ENCODE assay signal across 23 mouse cellular contexts in genomic region chr11:79239024-79239423, GRCm38 (mm10). TPM values are rescaled to one million over a fixed set of nuclear protein-coding genes. Genes with fewer than 3 reads are reported as not detected.
DNase-seq lines count a peak whose midpoint lies in the region; ATAC-seq and TF ChIP-seq lines count a peak whose summit lies in the region.
"Had no signal": no experiment of that assay in that cellular context is flagged by ENCODE, and none has a peak within 500 bp of the region (broad histone marks: within the 10 kb centered on the region; RNA-seq: fewer than 3 reads in every experiment).

No protein-coding gene starts in this region.

- no peak for ATAC-seq in heart, embryonic 15.5 days (replicated peaks; ENCODE audit: insufficient number of reproducible peaks, insufficient read depth, low FRiP score, low read depth)
- ATAC-seq in erythroblast, adult 5-6 weeks (replicated peaks; ENCODE audit: low FRiP score, poor library complexity, severe bottlenecking) = peak; percentile 43; the same call in 1 of the 2 replicates
- no peak for ATAC-seq in limb, embryonic 14.5 days (ENCODE audit: low FRiP score, low read depth)
- ATAC-seq in liver, postnatal 0 days = no peak
- ATAC-seq: CD4-positive, CD25-positive, alpha-beta regulatory T cell, adult 4 months; midbrain, embryonic 16.5 days had no signal

- H3K27ac ChIP-seq in heart, embryonic 15.5 days = peak overlapping the region; percentile 56
- no peak overlapping the region for H3K27ac ChIP-seq in heart, embryonic 10.5 days
- peak overlapping the region; percentile 40 for H3K27ac ChIP-seq in layer of hippocampus, adult 2 months
- H3K27ac ChIP-seq in limb, embryonic 14.5 days (replicated peaks; ENCODE audit: low read depth, low read length) = 0 out of 2 replicates have a peak overlapping the region, but pooled peaks have one; percentile 26
- no peak overlapping the region for H3K27ac ChIP-seq in liver, postnatal 0 days (ENCODE audit: low read depth)
- H3K27ac ChIP-seq: left cerebral cortex, adult 2 months; neural tube, embryonic 12.5 days had no signal

- H3K27me3 ChIP-seq in heart, embryonic 15.5 days = no peaks in the 10 kb centered on the region
- no peaks in the 10 kb centered on the region for H3K27me3 ChIP-seq in heart, embryonic 10.5 days (ENCODE audit: insufficient read depth, poor library complexity, severe bottlenecking)
- no peaks in the 10 kb centered on the region for H3K27me3 ChIP-seq in limb, embryonic 14.5 days (ENCODE audit: control insufficient read depth, insufficient read depth, low read length)
- H3K27me3 ChIP-seq in liver, postnatal 0 days (ENCODE audit: insufficient read depth, low read length) = no peaks in the 10 kb centered on the region
- H3K27me3 ChIP-seq: embryonic facial prominence, embryonic 15.5 days; limb, embryonic 13.5 days; megakaryocyte, embryonic 14.5 days; neural tube, embryonic 12.5 days had no signal

- no peak for DNase-seq in heart, embryonic 10.5 days (ENCODE audit: low spot score)
- no peak for DNase-seq in layer of hippocampus, adult 2 months (ENCODE audit: low spot score in 2 of 2)
- no peak for DNase-seq in layer of hippocampus, adult 11-12 months (ENCODE audit: low spot score)
- no peak for DNase-seq in limb, embryonic 14.5 days (ENCODE audit: low spot score)
- DNase-seq in liver, postnatal 0 days = no peak
- DNase-seq: lung, adult 2 months; right cerebral cortex, postnatal 25 days; thymus, adult 2 months had no signal

- no peak for TF ChIP-seq EP300 in liver, postnatal 0 days (IDR thresholded peaks at IDR 0.05; ENCODE audit: low read depth)

- H3K36me3 ChIP-seq in heart, embryonic 15.5 days = peaks cover 54% of the 10 kb centered on the region
- peaks cover 71% of the 10 kb centered on the region for H3K36me3 ChIP-seq in heart, embryonic 10.5 days
- H3K36me3 ChIP-seq in limb, embryonic 14.5 days (ENCODE audit: control insufficient read depth, insufficient read depth, low read length) = peaks cover 65% of the 10 kb centered on the region
- peaks cover 59% of the 10 kb centered on the region for H3K36me3 ChIP-seq in liver, postnatal 0 days (replicated peaks; ENCODE audit: insufficient read depth, low read length)

- H3K4me1 ChIP-seq in heart, embryonic 15.5 days (replicated peaks) = peaks cover 17% of the 10 kb centered on the region
- peaks cover 12% of the 10 kb centered on the region for H3K4me1 ChIP-seq in heart, embryonic 10.5 days
- H3K4me1 ChIP-seq in limb, embryonic 14.5 days (ENCODE audit: control insufficient read depth, insufficient read depth, low read length) = no peaks in the 10 kb centered on the region
- no peaks in the 10 kb centered on the region for H3K4me1 ChIP-seq in liver, postnatal 0 days (ENCODE audit: insufficient read depth)
- H3K4me1 ChIP-seq: neural tube, embryonic 12.5 days had no signal

- no peak overlapping the region for H3K4me2 ChIP-seq in heart, embryonic 15.5 days
- no peak overlapping the region for H3K4me2 ChIP-seq in limb, embryonic 14.5 days (replicated peaks; ENCODE audit: low read depth, low read length, severe bottlenecking)
- no peak overlapping the region for H3K4me2 ChIP-seq in liver, postnatal 0 days (ENCODE audit: low read depth, low read length)
- H3K4me2 ChIP-seq: embryonic facial prominence, embryonic 15.5 days; limb, embryonic 13.5 days; neural tube, embryonic 12.5 days had no signal

- WGBS in heart, embryonic 15.5 days = 95% methylated on average over 7 of the region's 7 CpGs
- 93% methylated on average over 7 of the region's 7 CpGs for WGBS in heart, embryonic 10.5 days
- WGBS in limb, embryonic 14.5 days = 96% methylated on average over 7 of the region's 7 CpGs
- WGBS in liver, postnatal 0 days (ENCODE audit: insufficient replicate concordance) = 92% methylated on average over 7 of the region's 7 CpGs

- H3K9me3 ChIP-seq in heart, embryonic 15.5 days (replicated peaks) = no peaks in the 10 kb centered on the region
- H3K9me3 ChIP-seq in heart, embryonic 10.5 days = no peaks in the 10 kb centered on the region
- peaks cover 11% of the 10 kb centered on the region; the same call in 1 of the 2 replicates for H3K9me3 ChIP-seq in limb, embryonic 14.5 days (ENCODE audit: control insufficient read depth, low read length)
- H3K9me3 ChIP-seq in liver, postnatal 0 days (ENCODE audit: low read length) = no peaks in the 10 kb centered on the region
- H3K9me3 ChIP-seq: embryonic facial prominence, embryonic 15.5 days had no signal

- TF ChIP-seq CTCF in layer of hippocampus, adult 2 months (conservative IDR thresholded peaks at IDR 0.05) = no peak
- no peak for TF ChIP-seq CTCF in liver, postnatal 0 days (IDR thresholded peaks at IDR 0.05; ENCODE audit: low read depth)

- H3K4me3 ChIP-seq in heart, embryonic 15.5 days = no peak overlapping the region
- H3K4me3 ChIP-seq in heart, embryonic 10.5 days = no peak overlapping the region
- H3K4me3 ChIP-seq in layer of hippocampus, adult 2 months = no peak overlapping the region
- H3K4me3 ChIP-seq in limb, embryonic 14.5 days (replicated peaks; ENCODE audit: low read length) = no peak overlapping the region
- H3K4me3 ChIP-seq in liver, postnatal 0 days (ENCODE audit: low read depth, low read length) = no peak overlapping the region
- H3K4me3 ChIP-seq: embryonic facial prominence, embryonic 15.5 days; left cerebral cortex, adult 2 months; limb, embryonic 13.5 days; megakaryocyte, embryonic 14.5 days; neural tube, embryonic 12.5 days had no signal

- no peak overlapping the region for H3K9ac ChIP-seq in heart, embryonic 15.5 days
- no peak overlapping the region for H3K9ac ChIP-seq in limb, embryonic 14.5 days (ENCODE audit: low read depth, low read length, severe bottlenecking)
- H3K9ac ChIP-seq in liver, postnatal 0 days (replicated peaks) = no peak overlapping the region
- H3K9ac ChIP-seq: embryonic facial prominence, embryonic 15.5 days; limb, embryonic 13.5 days; neural tube, embryonic 12.5 days had no signal

- TF ChIP-seq POLR2A in limb, embryonic 14.5 days (IDR thresholded peaks at IDR 0.05; ENCODE audit: borderline replicate concordance, extremely low read depth, insufficient read depth, insufficient read length) = no peak

RNA-seq across cellular contexts. Expression of gene Wsb1, which starts 15.4 kb away (rescaled TPM):
- 119 and 135 TPM in 2 replicates for polyA plus RNA-seq in heart, embryonic 15.5 days (2015; fragmentation: Nextera tagmentation; extraction: Ambion mirVana)
- polyA plus RNA-seq in heart, embryonic 10.5 days (2016; fragmentation: Nextera tagmentation; extraction: Ambion mirVana) = 169 and 203 TPM in 2 replicates
- total RNA-seq in layer of hippocampus, adult 2 months (2021) = 100 to 1,000 TPM in 1 of 2 experiments, 10 to 100 TPM in 1; 83.0 to 101 TPM
- 41.7 and 48.3 TPM in 2 replicates for total RNA-seq in erythroblast, adult 5-6 weeks (2015; ENCODE audit: low replicate concordance)
- total RNA-seq in erythroblast, adult 5-6 weeks (2017; ENCODE audit: low replicate concordance) = 31.8 and 41.7 TPM in 2 replicates
- polyA plus RNA-seq in limb, embryonic 14.5 days (2012; rRNA removed) = 640 and 929 TPM in 2 replicates
- 384 and 448 TPM in 2 replicates for polyA plus RNA-seq in limb, embryonic 14.5 days (2014; fragmentation: Nextera tagmentation; extraction: Ambion mirVana)
- 23.3 and 26.3 TPM in 2 replicates for polyA plus RNA-seq in liver, postnatal 0 days (2015; fragmentation: Nextera tagmentation; extraction: Ambion mirVana)

RNA-seq across cellular contexts. Expression of gene Gm9964, which starts 57.7 kb away (rescaled TPM):
- polyA plus RNA-seq in heart, embryonic 15.5 days (2015; fragmentation: Nextera tagmentation; extraction: Ambion mirVana) = not detected in 2 replicates
- 0.21 TPM in 1 of 2 replicates, not detected in the other for polyA plus RNA-seq in heart, embryonic 10.5 days (2016; fragmentation: Nextera tagmentation; extraction: Ambion mirVana)
- total RNA-seq in layer of hippocampus, adult 2 months (2021) = not detected
- not detected in 2 replicates for total RNA-seq in erythroblast, adult 5-6 weeks (2015; ENCODE audit: low replicate concordance)
- not detected in 2 replicates for total RNA-seq in erythroblast, adult 5-6 weeks (2017; ENCODE audit: low replicate concordance)
- polyA plus RNA-seq in limb, embryonic 14.5 days (2012; rRNA removed) = not detected in 2 replicates
- not detected in 2 replicates for polyA plus RNA-seq in limb, embryonic 14.5 days (2014; fragmentation: Nextera tagmentation; extraction: Ambion mirVana)
- not detected in 2 replicates for polyA plus RNA-seq in liver, postnatal 0 days (2015; fragmentation: Nextera tagmentation; extraction: Ambion mirVana)
- total RNA-seq: adrenal gland, postnatal 10 days; common myeloid progenitor, adult 5-6 weeks; gastrocnemius, adult 18-20 months; hematopoietic stem cell, adult 5-6 weeks; MEL had no signal
- polyA plus RNA-seq: CD4-positive, CD25-positive, alpha-beta regulatory T cell, adult 4 months; embryonic facial prominence, embryonic 15.5 days; forebrain, embryonic 16.5 days; limb, embryonic 13.5 days; lung, adult 2 months; midbrain, embryonic 16.5 days; neural tube, embryonic 12.5 days; thymus, adult 2 months had no signal

Comparison
In these comparisons a context has a peak if more than half of its experiments do, and no peak if none do; other contexts are left out.
1. H3K27ac ChIP-seq: peak in heart, embryonic 15.5 days (single experiment), layer of hippocampus, adult 2 months (single experiment) and limb, embryonic 14.5 days (single experiment); none in heart, embryonic 10.5 days (single experiment) and liver, postnatal 0 days (single experiment).